Mouse (Mus musculus): ENCODE data around the gene Prtg. TPM values are rescaled to one million over a fixed set of nuclear protein-coding genes. Genes with fewer than 3 reads are reported as not detected.

The Prtg gene
- polyA plus RNA-seq (2016; fragmentation: Nextera tagmentation; extraction: Ambion mirVana) = 7.6 and 11.1 TPM in 2 replicates

- DNase-seq (ENCODE audit: low spot score) = peak; percentile 92
- Histone ChIP-seq H3K27ac (peak within 1 kb of the TSS; percentile 99), H3K27me3 (ENCODE audit: insufficient read depth, poor library complexity, severe bottlenecking) (no peaks in the 10 kb centered on the region), H3K4me1 (peaks cover 52% of the 10 kb centered on the region), H3K36me3 (peaks cover 12% of the 10 kb centered on the region), H3K4me3 (peak within 1 kb of the TSS; percentile 90), H3K9me3 (no peaks in the 10 kb centered on the region)
- WGBS = under 1% methylated on average over 55 of the region's 57 CpGs
These were observed at the start of gene Prtg for GRCm38 (mm10) chr9:72806731-72807419. Prtg (plus strand) TSS chr9:72806874.

GRCm38 (mm10) chr9:72757143-72757542 lies 49.5 kb upstream of the Prtg start:
- DNase-seq (ENCODE audit: low spot score) = no peak

GRCm38 (mm10) chr9:72758705-72759131 lies 48.0 kb upstream of the Prtg start:
- no peaks in the 10 kb centered on the region for H3K9me3 ChIP-seq
- WGBS = 27% methylated on average over 8 of the region's 8 CpGs
- H3K4me3 ChIP-seq = no peak overlapping the region
- DNase-seq (ENCODE audit: low spot score) = no peak
- H3K27ac ChIP-seq = 0 out of 2 replicates have a peak overlapping the region, but pooled peaks have one; percentile 11
- no peaks in the 10 kb centered on the region for H3K36me3 ChIP-seq
- H3K27me3 ChIP-seq (ENCODE audit: insufficient read depth, poor library complexity, severe bottlenecking) = no peaks in the 10 kb centered on the region
- H3K4me1 ChIP-seq = peaks cover 36% of the 10 kb centered on the region

More at GRCm38 (mm10) chr9:72757143-72757542, 49.5 kb upstream of the Prtg start:
- Histone ChIP-seq H3K9me3 (no peaks in the 10 kb centered on the region), H3K27me3 (ENCODE audit: insufficient read depth, poor library complexity, severe bottlenecking) (no peaks in the 10 kb centered on the region), H3K4me3 (no peak overlapping the region), H3K27ac (no peak overlapping the region), H3K4me1 (peaks cover 33% of the 10 kb centered on the region), H3K36me3 (no peaks in the 10 kb centered on the region)
- WGBS = 81% methylated on average over 5 of the region's 5 CpGs

GRCm38 (mm10) chr9:72763050-72763718 lies 43.5 kb upstream of the Prtg start:
- peak overlapping the region; percentile 88 for H3K27ac ChIP-seq
- 13% methylated on average over 3 of the region's 3 CpGs for WGBS
- peaks cover 43% of the 10 kb centered on the region for H3K4me1 ChIP-seq

GRCm38 (mm10) chr9:72766789-72767349 lies 39.8 kb upstream of the Prtg start:
- peak overlapping the region; percentile 83 for H3K27ac ChIP-seq
- peak overlapping the region; percentile 50 for H3K4me3 ChIP-seq
- under 1% methylated on average over 17 of the region's 17 CpGs for WGBS
- no peaks in the 10 kb centered on the region for H3K9me3 ChIP-seq
- no peaks in the 10 kb centered on the region for H3K36me3 ChIP-seq
- peaks cover 33% of the 10 kb centered on the region for H3K4me1 ChIP-seq
- DNase-seq (ENCODE audit: low spot score) = peak; percentile 95
- no peaks in the 10 kb centered on the region for H3K27me3 ChIP-seq (ENCODE audit: insufficient read depth, poor library complexity, severe bottlenecking)

More at GRCm38 (mm10) chr9:72763050-72763718, 43.5 kb upstream of the Prtg start:
- Histone ChIP-seq H3K4me3 (peak overlapping the region; percentile 25; the same call in 1 of the 2 replicates), H3K9me3 (no peaks in the 10 kb centered on the region), H3K36me3 (no peaks in the 10 kb centered on the region), H3K27me3 (ENCODE audit: insufficient read depth, poor library complexity, severe bottlenecking) (no peaks in the 10 kb centered on the region)
- peak; percentile 89 for DNase-seq (ENCODE audit: low spot score)

GRCm38 (mm10) chr9:72775022-72775421 lies 31.7 kb upstream of the Prtg start:
- no peak for DNase-seq (ENCODE audit: low spot score)
- peaks cover 20% of the 10 kb centered on the region for H3K4me1 ChIP-seq
- no peak overlapping the region for H3K27ac ChIP-seq
- H3K27me3 ChIP-seq (ENCODE audit: insufficient read depth, poor library complexity, severe bottlenecking) = no peaks in the 10 kb centered on the region
- H3K9me3 ChIP-seq = no peaks in the 10 kb centered on the region
- no peak overlapping the region for H3K4me3 ChIP-seq
- no peaks in the 10 kb centered on the region; the same call in 1 of the 2 replicates for H3K36me3 ChIP-seq
- 82% methylated on average over 4 of the region's 4 CpGs for WGBS

GRCm38 (mm10) chr9:72779004-72779403 lies 27.7 kb upstream of the Prtg start:
- Histone ChIP-seq H3K36me3 (no peaks in the 10 kb centered on the region; the same call in 1 of the 2 replicates), H3K9me3 (no peaks in the 10 kb centered on the region), H3K27me3 (ENCODE audit: insufficient read depth, poor library complexity, severe bottlenecking) (no peaks in the 10 kb centered on the region), H3K4me1 (peaks cover 43% of the 10 kb centered on the region), H3K4me3 (peak overlapping the region; percentile 18; the same call in 1 of the 2 replicates), H3K27ac (peak overlapping the region; percentile 86)
- 24% methylated on average over 11 of the region's 11 CpGs for WGBS
- no peak for DNase-seq (ENCODE audit: low spot score)

GRCm38 (mm10) chr9:72779733-72780132 lies 26.9 kb upstream of the Prtg start:
- Histone ChIP-seq H3K4me1 (peaks cover 38% of the 10 kb centered on the region), H3K9me3 (no peaks in the 10 kb centered on the region), H3K4me3 (peak overlapping the region; percentile 49), H3K27ac (peak overlapping the region; percentile 88), H3K36me3 (no peaks in the 10 kb centered on the region; the same call in 1 of the 2 replicates), H3K27me3 (ENCODE audit: insufficient read depth, poor library complexity, severe bottlenecking) (no peaks in the 10 kb centered on the region)
- DNase-seq (ENCODE audit: low spot score) = peak; percentile 90
- WGBS = under 1% methylated on average over 4 of the region's 4 CpGs

GRCm38 (mm10) chr9:72780694-72781093 lies 26.0 kb upstream of the Prtg start:
- Histone ChIP-seq H3K36me3 (no peaks in the 10 kb centered on the region; the same call in 1 of the 2 replicates), H3K27ac (peak overlapping the region; percentile 88), H3K4me1 (peaks cover 38% of the 10 kb centered on the region), H3K27me3 (ENCODE audit: insufficient read depth, poor library complexity, severe bottlenecking) (no peaks in the 10 kb centered on the region), H3K9me3 (no peaks in the 10 kb centered on the region), H3K4me3 (peak overlapping the region; percentile 49)
- 5% methylated on average over 5 of the region's 5 CpGs for WGBS
- no peak for DNase-seq (ENCODE audit: low spot score)

- peak overlapping the region; percentile 88 for H3K27ac ChIP-seq
- WGBS = 3% methylated on average over 4 of the region's 4 CpGs
- H3K9me3 ChIP-seq = no peaks in the 10 kb centered on the region
- peaks cover 42% of the 10 kb centered on the region for H3K4me1 ChIP-seq
- H3K4me3 ChIP-seq = peak overlapping the region; percentile 49
- H3K36me3 ChIP-seq = no peaks in the 10 kb centered on the region; the same call in 1 of the 2 replicates
- no peaks in the 10 kb centered on the region for H3K27me3 ChIP-seq (ENCODE audit: insufficient read depth, poor library complexity, severe bottlenecking)
- no peak for DNase-seq (ENCODE audit: low spot score)
These were observed 25.2 kb upstream of the Prtg start for GRCm38 (mm10) chr9:72781466-72781865.

GRCm38 (mm10) chr9:72782121-72782520 lies 24.6 kb upstream of the Prtg start:
- peaks cover 46% of the 10 kb centered on the region for H3K4me1 ChIP-seq
- 17% methylated on average over 8 of the region's 8 CpGs for WGBS
- no peaks in the 10 kb centered on the region; the same call in 1 of the 2 replicates for H3K36me3 ChIP-seq
- peak overlapping the region; percentile 88 for H3K27ac ChIP-seq
- no peaks in the 10 kb centered on the region for H3K9me3 ChIP-seq
- H3K4me3 ChIP-seq = peak overlapping the region; percentile 49
- no peaks in the 10 kb centered on the region for H3K27me3 ChIP-seq (ENCODE audit: insufficient read depth, poor library complexity, severe bottlenecking)
- no peak for DNase-seq (ENCODE audit: low spot score)

- DNase-seq (ENCODE audit: low spot score) = no peak
- H3K9me3 ChIP-seq = no peaks in the 10 kb centered on the region
- no peaks in the 10 kb centered on the region for H3K36me3 ChIP-seq
- H3K27me3 ChIP-seq (ENCODE audit: insufficient read depth, poor library complexity, severe bottlenecking) = no peaks in the 10 kb centered on the region
- H3K4me1 ChIP-seq = peaks cover 36% of the 10 kb centered on the region
- H3K27ac ChIP-seq = no peak overlapping the region
- no peak overlapping the region for H3K4me3 ChIP-seq
- 83% methylated on average over 1 of the region's 1 CpGs for WGBS
These were observed 18.9 kb upstream of the Prtg start for GRCm38 (mm10) chr9:72787732-72788131.
